Mouse (Mus musculus) regulatory T cell (primary cell): ENCODE measurements around the gene Ddx43.

ENCODE experiments used
- in situ Hi-C: fragments of 300-600 bp; cut with MboI, MseI; formaldehyde crosslinking; loops from one replicate; pipeline ENCODE4 v1.15.1; 2025; ENCODE audit warnings: high pct_unique_total_duplicates

Gene Ddx43

GRCm38 (mm10) chr9:78372827-78373504, 22.6 kb upstream of the Ddx43 start:
- in situ Hi-C loops, result no loop called here

- in situ Hi-C loops, result no loop called here
Measured at GRCm38 (mm10) chr9:78374397-78374796, 21.2 kb upstream of the Ddx43 start.

DNA sequence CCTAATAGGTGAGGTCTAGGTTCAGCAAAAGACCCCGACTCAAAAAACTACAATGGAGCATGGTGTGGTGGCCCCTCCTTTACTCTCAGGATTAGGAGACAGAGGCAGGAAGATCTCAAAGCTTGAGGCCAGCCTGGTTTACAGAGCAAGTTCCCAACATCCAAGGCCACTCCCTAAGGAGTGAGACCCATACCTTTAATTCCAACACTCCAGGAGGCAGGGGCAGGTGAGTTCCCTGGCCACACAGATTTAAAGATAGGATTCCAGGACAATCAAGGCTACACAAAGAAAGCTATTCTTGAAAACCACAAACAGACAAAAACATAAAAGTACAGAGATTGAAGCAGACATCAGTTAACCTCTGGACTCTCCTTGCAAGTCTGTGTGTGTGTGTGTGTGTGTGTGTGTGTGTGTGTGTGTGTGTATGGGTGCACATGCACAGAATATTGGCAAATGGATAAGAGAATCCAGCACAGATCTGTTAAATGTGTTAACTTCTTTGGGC, 20.6 kb upstream of the Ddx43 start:
- in situ Hi-C loops, result no loop called here

DNA sequence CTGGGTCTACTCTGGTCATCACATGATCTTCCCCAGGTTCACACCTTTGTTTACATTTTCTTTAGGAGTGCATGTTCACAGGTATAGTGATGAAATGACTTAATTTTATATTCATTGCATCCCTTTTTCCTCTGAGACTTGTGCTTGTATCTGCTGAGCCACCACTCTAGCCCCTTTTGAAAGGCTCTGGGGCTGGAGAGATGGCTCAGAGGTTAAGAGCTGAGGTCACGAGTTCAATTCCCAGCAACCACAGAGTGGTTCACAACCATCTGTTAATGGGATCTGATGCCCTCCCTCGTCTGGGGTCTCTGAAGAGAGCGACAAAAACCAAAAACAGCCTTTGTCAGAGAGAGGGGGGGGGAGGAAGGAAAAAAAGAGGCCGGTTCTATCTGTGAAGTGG, 20.1 kb upstream of the Ddx43 start:
- in situ Hi-C loops, result no loop called here

DNA sequence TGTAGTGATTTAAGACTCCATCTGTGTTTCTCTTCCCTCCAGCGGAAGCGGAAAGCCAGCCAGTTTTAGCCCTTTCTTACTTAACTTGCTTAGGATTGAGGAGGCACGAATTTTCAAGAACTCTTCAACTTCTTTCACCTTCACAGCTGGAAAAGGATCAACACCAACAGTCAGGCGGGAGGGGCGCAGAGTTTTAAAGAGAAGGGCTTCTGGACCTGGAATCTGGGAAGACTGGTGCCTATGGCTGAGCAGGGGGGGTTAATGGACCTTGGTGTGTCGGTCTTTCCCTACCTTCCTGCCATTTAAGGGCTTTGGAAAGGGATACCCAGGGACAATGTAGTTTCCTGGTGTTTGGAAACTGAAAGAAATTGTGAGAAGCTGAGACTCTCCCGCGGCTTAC, 18.0 kb upstream of the Ddx43 start:
- in situ Hi-C loops, result no loop called here

- in situ Hi-C loops, result no loop called here
Measured at GRCm38 (mm10) chr9:78378113-78378785, 17.3 kb upstream of the Ddx43 start, which contains the start of gene Ooep. Gene Ooep (minus strand): TSS chr9:78378725.

DNA sequence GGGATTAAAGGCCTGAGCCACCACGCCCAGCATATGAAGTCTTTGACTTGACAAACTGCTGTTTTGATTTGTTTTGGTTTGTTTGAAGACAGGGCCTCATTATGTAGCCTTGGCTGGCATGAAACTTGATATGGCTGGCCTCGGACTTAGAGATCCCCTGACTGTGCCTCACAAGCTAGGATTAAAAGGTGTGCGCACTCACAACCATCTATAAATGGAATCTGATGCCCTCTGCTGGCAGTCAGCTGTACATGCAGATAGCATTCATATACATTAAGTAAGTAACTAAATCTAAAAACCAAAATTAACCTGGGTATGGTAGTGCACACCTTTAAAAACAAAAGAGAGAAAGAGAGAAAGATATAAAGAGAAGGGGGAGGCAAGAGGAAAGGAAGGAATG, 9.7 kb upstream of the Ddx43 start:
- in situ Hi-C loops, result no loop called here

DNA sequence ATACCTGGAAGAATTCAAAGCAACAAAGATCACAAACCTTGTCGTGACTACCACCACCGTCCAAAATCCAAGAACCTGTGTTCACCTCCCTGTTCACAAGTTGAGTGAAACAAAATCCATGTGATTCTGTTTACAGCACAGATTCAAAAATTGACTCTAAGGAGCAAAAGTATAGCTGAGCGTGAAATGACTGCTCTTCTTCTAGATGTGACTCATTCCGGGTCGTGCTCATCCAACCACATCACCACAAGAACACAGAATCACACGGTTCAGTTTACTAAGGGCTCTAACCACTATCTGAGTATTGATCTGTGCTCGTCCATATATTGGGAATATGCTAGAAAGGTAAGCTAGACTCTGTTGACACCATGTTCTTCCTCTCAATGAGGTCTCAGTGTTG, 8.6 kb upstream of the Ddx43 start:
- in situ Hi-C loops, result no loop called here

DNA sequence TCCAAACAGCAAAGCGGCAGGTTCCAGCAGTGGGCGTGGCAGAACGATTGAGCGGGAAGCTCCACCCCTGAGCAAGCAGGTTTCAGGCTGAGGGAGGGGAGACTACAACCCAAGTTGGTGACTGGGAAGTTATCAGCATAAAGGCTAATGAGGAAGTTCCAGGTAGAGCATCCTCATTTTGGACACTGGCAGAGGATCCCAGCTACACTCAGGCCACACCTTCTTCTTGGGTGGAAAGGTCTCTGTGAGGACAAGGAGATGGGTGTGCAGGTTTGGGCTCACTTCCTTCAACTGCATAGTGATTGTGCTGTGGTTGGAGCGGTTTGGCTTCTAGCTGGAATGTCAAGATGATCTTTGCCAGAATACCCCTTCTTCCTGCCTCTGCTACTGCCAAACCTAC, 5.6 kb upstream of the Ddx43 start:
- in situ Hi-C loops, result no loop called here

- in situ Hi-C loops, result no loop called here
Measured at GRCm38 (mm10) chr9:78393741-78394140, 1.8 kb upstream of the Ddx43 start.

- in situ Hi-C loops, result no loop called here
Measured at GRCm38 (mm10) chr9:78394602-78395001, 975 bp upstream of the Ddx43 start.

DNA sequence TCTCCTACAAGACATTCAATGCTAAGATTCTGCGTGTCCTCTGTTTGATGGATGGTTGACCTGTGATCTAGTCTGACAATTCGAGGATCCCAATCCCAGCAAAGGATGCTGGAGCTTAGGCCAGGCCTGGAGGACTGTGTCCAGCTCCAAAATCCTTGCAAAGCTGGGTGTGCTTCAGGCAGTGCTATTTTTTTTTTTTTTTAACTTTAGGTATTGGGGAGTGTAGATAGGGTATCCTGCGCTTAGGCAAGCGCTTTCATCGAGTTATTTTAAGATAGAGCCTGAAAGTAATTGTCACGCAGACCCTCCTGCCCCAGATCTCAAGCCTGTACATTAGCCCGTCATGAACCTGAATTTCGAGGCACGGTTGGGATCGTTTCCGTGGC, 340 bp upstream of the Ddx43 start:
- in situ Hi-C loops, result no loop called here

DNA sequence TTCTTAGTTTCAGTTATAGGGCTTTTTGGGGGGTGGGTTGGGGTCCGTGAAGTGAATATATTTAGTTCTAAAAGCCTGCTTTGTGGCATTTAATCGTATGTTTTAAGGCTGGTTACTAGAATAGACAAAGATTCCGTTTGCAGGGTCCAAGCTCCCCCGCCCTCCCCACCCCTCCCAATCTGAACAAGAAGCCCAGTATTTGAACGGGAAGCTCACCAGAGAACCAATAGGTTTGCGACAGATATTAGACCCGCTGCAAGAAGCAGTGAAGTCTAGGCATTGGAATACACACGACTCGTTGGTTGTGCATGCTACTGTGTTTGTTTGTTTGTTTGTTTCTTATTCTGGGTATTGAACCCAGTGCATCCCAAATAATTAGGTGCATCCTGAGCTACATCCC, 940 bp downstream of the Ddx43 start:
- in situ Hi-C loops, result no loop called here

DNA sequence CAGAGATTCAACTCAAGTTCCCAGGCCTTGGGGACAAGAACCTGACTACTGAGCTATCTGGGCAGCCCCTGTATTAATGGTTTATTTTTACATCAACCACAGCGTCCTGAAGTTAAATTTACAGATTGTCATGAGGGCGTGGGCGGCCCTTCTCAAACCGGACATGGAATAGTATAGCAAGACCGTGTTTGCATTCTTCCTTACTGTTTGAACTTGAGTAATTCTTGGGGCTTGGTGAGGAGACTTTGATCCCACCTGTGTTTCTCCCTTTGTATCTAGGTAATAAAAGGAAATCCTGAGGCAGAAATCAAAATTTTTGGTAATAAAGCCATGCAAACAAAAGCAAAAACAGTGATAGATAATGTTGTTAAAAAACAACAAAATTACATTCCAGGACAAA, 5.0 kb downstream of the Ddx43 start:
- in situ Hi-C loops, result no loop called here

DNA sequence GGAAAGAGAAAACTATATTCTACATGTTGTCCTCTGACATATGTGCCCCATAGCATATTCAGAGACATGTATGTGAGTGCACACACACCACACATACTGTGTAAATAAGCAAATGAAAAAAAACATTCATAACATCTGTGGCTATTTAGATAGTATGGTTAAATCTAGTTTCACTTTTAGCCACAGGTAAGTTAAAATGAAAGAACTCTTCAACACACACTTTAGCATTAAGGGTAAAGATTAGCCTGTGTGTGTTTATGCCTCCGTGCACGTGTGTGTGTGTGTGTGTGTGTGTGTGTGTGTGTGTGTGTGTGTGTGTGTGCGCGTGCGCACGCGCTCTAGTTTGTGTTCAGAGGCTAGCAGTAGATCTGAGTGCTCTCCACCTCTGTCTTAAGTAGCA, 6.0 kb downstream of the Ddx43 start:
- in situ Hi-C loops, result no loop called here

DNA sequence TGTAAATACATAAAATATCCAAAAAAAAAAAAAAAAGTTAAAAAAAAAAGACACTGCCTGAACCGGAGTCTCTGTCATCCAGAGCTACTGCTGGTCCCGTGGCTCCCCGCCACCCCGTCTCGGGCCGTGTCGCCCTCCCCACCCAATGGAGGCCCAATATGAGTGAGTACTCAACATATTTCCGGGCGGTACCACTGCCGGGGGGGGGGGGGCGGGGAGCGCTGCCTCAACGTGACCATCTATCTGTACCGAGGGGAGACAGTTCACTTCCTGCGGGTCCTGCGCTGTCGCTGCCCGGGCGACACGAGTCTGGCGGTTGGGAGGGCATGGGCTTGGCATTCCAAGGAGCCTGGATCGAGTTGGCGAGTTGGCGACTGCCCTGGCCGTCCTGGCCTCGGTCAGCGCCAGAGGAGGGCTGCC, 31.8 kb downstream of the Ddx43 start:
- in situ Hi-C loops, result no loop called here

- in situ Hi-C loops, result no loop called here
Measured at GRCm38 (mm10) chr9:78428185-78428584, 32.6 kb downstream of the Ddx43 start.

DNA sequence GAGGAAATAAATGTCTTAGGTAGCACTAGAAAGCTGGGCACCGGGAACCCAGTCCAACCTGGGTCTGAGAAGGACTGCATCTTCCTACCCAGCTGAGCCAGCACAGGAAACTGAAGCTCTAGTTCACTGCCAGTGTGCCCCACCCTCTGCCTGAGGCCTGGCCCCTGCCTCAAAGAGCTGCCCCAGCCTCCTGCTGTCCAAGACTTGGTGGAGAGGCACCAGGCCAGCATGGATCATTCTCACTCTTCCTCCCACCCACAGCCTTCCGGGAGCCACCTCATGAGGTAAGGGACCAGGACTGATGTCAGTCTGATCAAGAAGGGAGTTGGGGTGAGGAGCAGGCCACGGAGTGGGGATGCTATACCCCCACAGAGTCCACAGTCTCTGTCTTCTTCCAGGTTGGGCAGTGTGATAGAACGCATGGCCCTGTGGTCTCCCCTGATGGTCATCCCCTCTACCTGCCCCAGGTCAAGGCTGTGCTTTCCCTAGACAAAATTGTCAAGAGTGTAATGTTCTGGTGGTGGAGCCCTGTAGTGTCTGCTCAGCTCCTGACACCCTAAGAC, 33.4 kb downstream of the Ddx43 start:
- in situ Hi-C loops, result no loop called here

DNA sequence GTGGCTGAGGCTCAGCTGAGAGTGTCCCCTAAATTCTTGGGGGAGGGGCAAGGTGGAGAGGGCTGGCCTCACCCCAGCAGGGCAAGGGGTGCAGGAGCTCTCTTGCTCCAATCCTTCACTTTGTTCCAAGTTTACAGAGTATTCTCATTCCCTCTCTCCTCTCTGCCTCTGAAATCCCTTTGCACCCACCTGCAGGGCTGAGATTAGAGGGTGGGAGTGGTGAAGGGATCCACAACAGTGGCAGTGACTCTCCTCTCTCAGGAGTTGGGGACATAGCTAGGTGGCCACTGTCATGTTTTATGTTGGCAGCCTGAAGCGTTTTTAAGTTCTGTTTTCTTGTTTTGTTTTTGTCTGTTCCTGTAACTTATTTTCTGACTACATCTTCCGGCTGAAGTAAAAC, 34.0 kb downstream of the Ddx43 start:
- in situ Hi-C loops, result no loop called here

DNA sequence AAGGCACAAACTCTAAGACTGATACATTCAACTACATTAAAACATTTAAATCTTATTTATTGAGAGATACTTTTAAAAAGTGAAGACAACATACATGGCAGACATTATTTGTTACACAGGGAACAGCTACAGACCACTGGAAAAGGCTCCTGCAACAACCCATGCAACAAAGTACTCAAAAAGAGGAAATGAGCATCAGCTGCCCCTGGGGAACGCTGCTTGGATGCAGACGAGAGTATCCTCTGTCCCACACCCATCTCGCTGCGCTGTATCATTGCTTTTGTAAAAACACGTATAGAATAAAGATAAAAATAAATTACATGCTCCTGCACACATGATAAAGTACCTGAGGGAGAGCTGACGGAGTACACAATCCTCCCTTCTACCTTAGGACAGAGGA, 34.9 kb downstream of the Ddx43 start:
- in situ Hi-C loops, result no loop called here

DNA sequence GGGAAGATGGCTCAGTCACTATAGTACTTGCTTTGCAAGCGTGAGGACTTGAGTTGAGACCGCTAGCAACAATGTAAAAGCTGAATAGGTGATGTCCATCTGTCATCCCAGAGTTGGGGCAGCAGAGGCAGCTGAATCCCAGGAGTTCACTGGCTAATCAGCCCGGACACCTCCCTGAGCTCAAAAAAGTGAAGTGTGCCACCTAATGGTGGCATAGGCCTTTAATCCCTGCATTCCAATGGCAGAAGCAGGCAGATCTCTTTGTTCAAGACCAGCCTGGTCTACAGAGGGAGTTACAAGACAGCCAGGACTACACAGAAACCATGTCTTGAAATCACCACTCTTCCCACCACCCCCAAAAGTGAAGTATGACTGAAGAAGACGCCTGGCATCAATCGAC, 36.9 kb downstream of the Ddx43 start:
- in situ Hi-C loops, result no loop called here

- in situ Hi-C loops, result no loop called here
Measured at GRCm38 (mm10) chr9:78439426-78439825, 43.8 kb downstream of the Ddx43 start.

GRCm38 (mm10) chr9:78442237-78442578, 46.6 kb downstream of the Ddx43 start:
- in situ Hi-C loops, result loop anchor here (10.0 kb wide), 1 partner anchor 83 kb away; no protein-coding TSS in a partner anchor
